Mouse (Mus musculus): Measurements from ENCODE around the gene Qrfp. TPM values are rescaled to one million over a fixed set of nuclear protein-coding genes. Genes with fewer than 3 reads are reported as not detected.

Gene Qrfp
- total and polyA plus RNA-seq, 2 experiments from 2014 or later: 0.04 TPM; not detected in 1

DNA sequence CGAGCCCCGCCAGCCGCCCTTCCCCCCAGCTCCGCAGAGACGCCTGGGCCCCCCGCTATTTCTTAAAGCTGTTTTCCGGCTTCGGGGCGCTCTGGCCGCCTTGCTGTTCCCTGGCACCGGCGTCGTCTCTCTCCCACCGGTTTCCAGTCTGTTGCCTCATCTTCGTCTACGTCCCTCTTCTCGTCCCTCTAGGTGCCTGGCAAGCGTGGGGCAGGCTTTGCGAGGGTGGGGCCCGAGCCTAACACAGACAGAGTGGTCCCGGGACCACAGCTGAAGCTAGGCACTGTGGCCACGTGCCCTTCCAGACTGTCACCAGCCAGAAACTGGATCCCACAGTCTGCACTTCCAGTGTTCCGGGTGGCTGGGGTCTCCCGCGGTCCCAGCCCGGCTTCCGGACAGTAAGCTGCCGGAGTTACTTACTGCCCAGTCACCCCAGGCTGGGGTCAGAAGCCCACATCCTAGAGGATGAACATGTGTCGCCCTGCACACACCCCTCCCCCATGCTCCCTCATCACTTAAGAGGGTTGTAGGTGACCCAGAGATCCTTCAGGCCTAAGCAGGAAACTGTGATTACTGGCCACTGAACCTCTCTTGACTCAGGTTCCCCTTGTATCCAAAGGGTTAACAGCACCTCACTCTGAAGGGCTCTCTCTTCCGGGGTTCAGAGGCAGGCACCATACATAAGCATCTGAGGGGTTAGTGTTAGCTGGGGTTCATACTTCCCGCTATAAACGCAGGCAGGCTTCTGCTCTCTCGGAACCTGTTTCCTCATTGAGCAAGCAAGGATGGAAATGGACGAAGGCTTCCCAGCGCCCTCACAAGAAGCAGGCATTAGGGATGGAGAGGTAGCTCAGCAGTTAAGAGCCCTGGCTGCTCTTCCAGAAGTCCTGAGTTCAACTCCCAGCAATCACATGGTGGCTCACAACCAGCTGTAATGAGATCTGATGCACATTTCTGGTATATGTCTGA is 36.6 kb upstream of the Qrfp start:
- H3K9me3 ChIP-seq (replicated peaks; ENCODE audit: control insufficient read depth, low read length): no peaks in the 10 kb centered on the region
- H3K9ac ChIP-seq (replicated peaks; ENCODE audit: low read depth, low read length): 0 out of 2 replicates have a peak overlapping the region, but pooled peaks have one; percentile 14
- H3K36me3 ChIP-seq (replicated peaks; ENCODE audit: control insufficient read depth, insufficient read depth, low read length): no peaks in the 10 kb centered on the region
- WGBS: 4% methylated on average over 35 of the region's 35 CpGs
- H3K4me3 ChIP-seq (ENCODE audit: low read depth, low read length): peak overlapping the region; percentile 59
- DNase-seq (ENCODE audit: low spot score): no peak
- H3K4me2 ChIP-seq (ENCODE audit: low read depth, low read length): peak overlapping the region; percentile 97
- TF ChIP-seq CTCF (IDR thresholded peaks at IDR 0.05; ENCODE audit: low read depth) (no peak), EP300 (IDR thresholded peaks at IDR 0.05; ENCODE audit: low read depth) (no peak)
- ATAC-seq (ENCODE audit: insufficient read depth, low read depth): no peak
- H3K4me1 ChIP-seq (ENCODE audit: control insufficient read depth, insufficient read depth): peaks cover 10% of the 10 kb centered on the region
- H3K27me3 ChIP-seq (ENCODE audit: control insufficient read depth, insufficient read depth, low read length): peaks cover 58% of the 10 kb centered on the region
- no peak overlapping the region for H3K27ac ChIP-seq (ENCODE audit: low read depth)

DNA sequence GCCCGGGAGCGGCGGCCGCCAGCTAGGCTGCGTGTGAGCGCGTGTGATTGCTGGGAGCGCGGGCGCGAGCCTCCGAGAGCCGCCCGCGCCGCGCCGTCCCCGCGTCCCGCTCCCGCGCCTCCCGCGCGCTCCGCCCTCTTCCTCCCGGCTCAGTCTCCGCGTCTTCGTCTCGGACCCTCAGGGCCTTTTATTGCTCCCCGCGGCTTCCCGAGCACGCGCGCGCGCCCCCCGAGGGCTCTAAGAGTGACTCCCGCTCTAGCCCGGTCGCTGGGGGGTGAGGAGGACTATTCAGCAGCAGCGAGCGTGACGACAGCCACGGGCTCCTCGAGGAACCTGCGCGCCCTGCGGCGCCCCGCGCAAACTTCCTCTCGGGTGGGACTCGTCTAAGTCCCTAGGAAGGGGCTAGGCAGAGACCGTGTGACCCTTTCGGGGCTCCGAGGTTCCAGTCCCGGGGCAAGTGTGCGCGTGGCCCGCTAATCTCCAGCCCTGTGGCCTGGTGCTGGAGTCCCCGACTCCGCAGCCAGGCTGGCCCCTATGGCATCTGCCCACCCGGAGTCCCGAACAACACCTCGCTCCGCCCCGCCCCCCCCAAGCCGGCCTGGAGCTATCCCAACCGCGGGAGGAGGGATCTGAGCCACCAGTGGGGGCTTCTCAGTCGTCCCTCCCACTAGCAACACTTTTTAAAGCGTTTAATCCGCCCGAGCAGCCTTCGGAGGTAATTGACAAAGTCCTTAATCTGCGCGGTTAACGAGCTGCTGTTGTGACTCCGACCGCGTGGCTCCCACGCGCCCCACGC is 35.7 kb upstream of the Qrfp start, which contains the start of gene Fibcd1:
TSS of gene Fibcd1 (minus strand) at position 110 of the 796 bp plus-strand sequence.
- ATAC-seq (ENCODE audit: insufficient read depth, low read depth): peak; percentile 26; the same call in 1 of the 2 replicates
- TF ChIP-seq EP300 (IDR thresholded peaks at IDR 0.05; ENCODE audit: low read depth): no peak
- TF ChIP-seq CTCF (IDR thresholded peaks at IDR 0.05; ENCODE audit: low read depth): no peak

DNA sequence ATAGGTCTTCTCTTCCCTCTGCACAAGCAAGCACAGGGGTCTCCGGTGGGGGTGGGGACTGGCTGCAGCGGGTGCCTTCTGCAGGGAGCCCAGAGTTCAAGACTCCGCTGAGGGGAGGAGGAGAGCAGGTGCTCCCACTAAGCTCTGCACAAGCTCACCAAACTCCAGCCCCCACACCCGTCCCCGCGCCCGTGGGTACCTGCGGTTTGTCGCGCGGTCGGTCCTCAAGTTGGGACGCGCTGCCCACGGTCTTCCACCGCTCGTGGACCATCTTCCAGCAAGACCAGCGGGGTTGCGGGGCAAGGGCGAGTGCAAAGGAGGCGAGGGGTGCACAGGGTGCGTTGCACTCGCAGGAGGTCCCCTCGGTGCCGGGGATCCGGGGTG is 35.1 kb upstream of the Qrfp start:
- WGBS: 3% methylated on average over 23 of the region's 26 CpGs
- no peaks in the 10 kb centered on the region for H3K36me3 ChIP-seq (replicated peaks; ENCODE audit: control insufficient read depth, insufficient read depth, low read length)
- H3K9ac ChIP-seq (replicated peaks; ENCODE audit: low read depth, low read length): 0 out of 2 replicates have a peak overlapping the region, but pooled peaks have one; percentile 14
- peak overlapping the region; percentile 97 for H3K4me2 ChIP-seq (ENCODE audit: low read depth, low read length)
- H3K4me1 ChIP-seq (ENCODE audit: control insufficient read depth, insufficient read depth): peaks cover 10% of the 10 kb centered on the region
- peaks cover 71% of the 10 kb centered on the region for H3K27me3 ChIP-seq (ENCODE audit: control insufficient read depth, insufficient read depth, low read length)
- no peak for DNase-seq (ENCODE audit: low spot score)
- TF ChIP-seq CTCF (IDR thresholded peaks at IDR 0.05; ENCODE audit: low read depth) (no peak), EP300 (IDR thresholded peaks at IDR 0.05; ENCODE audit: low read depth) (no peak)
- no peak for ATAC-seq (ENCODE audit: insufficient read depth, low read depth)
- no peaks in the 10 kb centered on the region for H3K9me3 ChIP-seq (replicated peaks; ENCODE audit: control insufficient read depth, low read length)
- peak overlapping the region; percentile 59 for H3K4me3 ChIP-seq (ENCODE audit: low read depth, low read length)
- no peak overlapping the region for H3K27ac ChIP-seq (ENCODE audit: low read depth)

More for the DNA sequence above, 35.7 kb upstream of the Qrfp start, which contains the start of gene Fibcd1:
- Histone ChIP-seq H3K9me3 (replicated peaks; ENCODE audit: control insufficient read depth, low read length) (no peaks in the 10 kb centered on the region), H3K4me1 (ENCODE audit: control insufficient read depth, insufficient read depth) (peaks cover 10% of the 10 kb centered on the region), H3K4me3 (ENCODE audit: low read depth, low read length) (peak within 1 kb of the TSS; percentile 59), H3K4me2 (ENCODE audit: low read depth, low read length) (peak within 1 kb of the TSS; percentile 97), H3K27ac (ENCODE audit: low read depth) (no peak within 1 kb of the TSS), H3K9ac (replicated peaks; ENCODE audit: low read depth, low read length) (0 out of 2 replicates have a peak within 1 kb of the TSS, but pooled peaks have one; percentile 14), H3K36me3 (replicated peaks; ENCODE audit: control insufficient read depth, insufficient read depth, low read length) (no peaks in the 10 kb centered on the region), H3K27me3 (ENCODE audit: control insufficient read depth, insufficient read depth, low read length) (peaks cover 66% of the 10 kb centered on the region)
- peak; percentile 17 for DNase-seq (ENCODE audit: low spot score)
- WGBS: under 1% methylated on average over 72 of the region's 88 CpGs

DNA sequence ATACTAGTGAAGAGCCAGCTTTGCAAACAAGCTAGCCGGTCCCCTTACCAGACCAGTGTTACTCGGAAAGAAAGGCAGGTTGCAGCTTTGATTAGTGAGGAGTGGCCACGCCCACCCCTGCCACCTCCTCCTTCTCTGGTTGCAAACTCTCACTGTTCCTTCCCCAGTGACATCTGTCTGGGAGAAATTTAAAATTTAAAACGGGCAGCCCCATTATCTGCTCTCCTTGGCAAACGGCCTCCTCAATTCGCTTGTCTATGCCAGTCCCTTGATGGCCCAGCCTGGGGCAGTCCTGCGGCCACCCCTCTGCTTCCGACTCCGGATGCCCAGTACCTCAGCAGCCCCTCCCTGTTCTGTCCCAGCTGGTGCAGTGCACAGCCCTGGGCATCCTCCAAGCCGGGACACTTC is 34.4 kb upstream of the Qrfp start:
- no peak for TF ChIP-seq CTCF (IDR thresholded peaks at IDR 0.05; ENCODE audit: low read depth)
- TF ChIP-seq EP300 (IDR thresholded peaks at IDR 0.05; ENCODE audit: low read depth): no peak
- no peak for DNase-seq (ENCODE audit: low spot score)
- H3K4me1 ChIP-seq (ENCODE audit: control insufficient read depth, insufficient read depth): peaks cover 10% of the 10 kb centered on the region
- ATAC-seq (ENCODE audit: insufficient read depth, low read depth): no peak
- no peak overlapping the region for H3K4me2 ChIP-seq (ENCODE audit: low read depth, low read length)
- no peak overlapping the region for H3K9ac ChIP-seq (replicated peaks; ENCODE audit: low read depth, low read length)
- WGBS: 8% methylated on average over 10 of the region's 10 CpGs
- no peaks in the 10 kb centered on the region for H3K36me3 ChIP-seq (replicated peaks; ENCODE audit: control insufficient read depth, insufficient read depth, low read length)
- H3K27me3 ChIP-seq (ENCODE audit: control insufficient read depth, insufficient read depth, low read length): peaks cover 79% of the 10 kb centered on the region
- no peak overlapping the region for H3K27ac ChIP-seq (ENCODE audit: low read depth)
- no peak overlapping the region for H3K4me3 ChIP-seq (ENCODE audit: low read depth, low read length)
- H3K9me3 ChIP-seq (replicated peaks; ENCODE audit: control insufficient read depth, low read length): no peaks in the 10 kb centered on the region

DNA sequence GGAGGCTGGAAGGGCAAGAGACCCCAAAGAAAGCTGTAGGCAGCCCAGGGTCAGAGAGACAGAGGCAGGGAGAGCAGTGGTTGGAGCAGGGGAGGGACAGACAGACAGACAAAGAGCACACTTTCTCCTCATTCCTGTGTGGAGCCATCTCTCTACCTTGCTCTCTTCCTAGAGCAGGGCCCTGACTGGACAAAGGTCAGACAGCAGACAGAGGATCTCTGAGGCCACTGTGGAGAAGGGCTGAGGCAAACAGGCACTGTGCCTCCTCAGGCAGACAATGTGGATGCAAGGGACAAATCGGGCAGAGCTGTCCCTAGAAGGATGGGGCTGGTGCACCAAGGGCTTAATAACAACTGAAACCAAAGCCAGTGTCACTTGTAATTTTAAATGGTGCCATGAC is 28.5 kb upstream of the Qrfp start:
- Histone ChIP-seq H3K4me1 (ENCODE audit: control insufficient read depth, insufficient read depth) (no peaks in the 10 kb centered on the region), H3K4me2 (ENCODE audit: low read depth, low read length) (no peak overlapping the region), H3K9ac (replicated peaks; ENCODE audit: low read depth, low read length) (no peak overlapping the region), H3K4me3 (ENCODE audit: low read depth, low read length) (no peak overlapping the region), H3K36me3 (replicated peaks; ENCODE audit: control insufficient read depth, insufficient read depth, low read length) (no peaks in the 10 kb centered on the region), H3K27ac (ENCODE audit: low read depth) (no peak overlapping the region), H3K27me3 (ENCODE audit: control insufficient read depth, insufficient read depth, low read length) (peaks cover 46% of the 10 kb centered on the region), H3K9me3 (replicated peaks; ENCODE audit: control insufficient read depth, low read length) (no peaks in the 10 kb centered on the region)
- TF ChIP-seq CTCF (IDR thresholded peaks at IDR 0.05; ENCODE audit: low read depth) (no peak), EP300 (IDR thresholded peaks at IDR 0.05; ENCODE audit: low read depth) (no peak)
- ATAC-seq (ENCODE audit: insufficient read depth, low read depth) (no peak), DNase-seq (ENCODE audit: low spot score) (no peak)
- 62% methylated on average over 1 of the region's 1 CpGs for WGBS
